Mouse (Mus musculus) cerebellum, adult 2 months (tissue): ENCODE measurements at regions not wholly inside any gene's neighbourhood (a gene's known extent, or its start where the extent isn't known, plus 50 kb on each side); places are given as distances from the start of the nearest gene placed in this dataset.

Experiments
- DNase-seq, 2 experiments: peaks; one replicate each; pipeline ENCODE4 v3.0.0; 2021
- H3K27ac ChIP-seq: fragments of 200-500 bp; 2 replicates; pipeline ENCODE4 v1.5.1; 2012; ENCODE audit warnings: low read length, control low read depth, inconsistent platforms; ENCODE audit not compliant: insufficient read depth
- H3K27me3 ChIP-seq: fragments of 200-500 bp; 2 replicates; pipeline ENCODE4 v1.6.1; 2012; ENCODE audit warnings: inconsistent platforms, mild to moderate bottlenecking, low read length, moderate library complexity; ENCODE audit not compliant: control insufficient read depth, insufficient read depth
- H3K4me1 ChIP-seq: fragments of 200-500 bp; 2 replicates; pipeline ENCODE4 v1.6.1; 2011; ENCODE audit warnings: low read length; ENCODE audit not compliant: control insufficient read depth, insufficient read depth
- H3K4me3 ChIP-seq: fragments of 200-500 bp; replicated peaks from 2 replicates; pipeline ENCODE3; 2011; ENCODE audit warnings: mild to moderate bottlenecking, low read depth, low read length, control low read depth; ENCODE audit not compliant: insufficient read depth
- CTCF ChIP-seq: fragments of 200-500 bp; IDR thresholded peaks from 2 replicates; pipeline ENCODE4 v1.5.1; 2011; ENCODE audit warnings: low read depth, mild to moderate bottlenecking, control low read depth, low read length, moderate library complexity, borderline replicate concordance; ENCODE audit not compliant: insufficient read depth
- POLR2A ChIP-seq: fragments of 200-500 bp; IDR thresholded peaks from 2 replicates; pipeline ENCODE4 v1.6.1; 2011; ENCODE audit warnings: low read length, control low read depth, borderline replicate concordance; ENCODE audit not compliant: insufficient read depth
- WGBS: fragments of 180-500 bp; shearing (Covaris S2); methylation state at CpG from one replicate; pipeline ENCODE4 v1.1.7; 2018; 5-methylcytosine and 5-hydroxymethylcytosine counted together

- no peak for TF ChIP-seq CTCF
- TF ChIP-seq POLR2A: no peak
- Histone ChIP-seq H3K27me3 (no peaks in the 10 kb centered on the region), H3K4me3 (no peak overlapping the region), H3K27ac (no peak overlapping the region), H3K4me1 (no peaks in the 10 kb centered on the region)
- WGBS: 96% methylated on average over 3 of the region's 3 CpGs
- no peak for DNase-seq
Measured at GRCm38 (mm10) chr7:145050729-145051128, 111.0 kb upstream of the Ccnd1 start.

GRCm38 (mm10) chr7:145048481-145048877 is 108.8 kb upstream of the Ccnd1 start:
- 89% methylated on average over 5 of the region's 5 CpGs for WGBS
- no peak for TF ChIP-seq POLR2A
- TF ChIP-seq CTCF: no peak
- Histone ChIP-seq H3K27ac (no peak overlapping the region), H3K4me1 (0 out of 2 replicates have a peak, but pooled peaks cover 6% of the 10 kb centered on the region), H3K27me3 (no peaks in the 10 kb centered on the region), H3K4me3 (no peak overlapping the region)
- no peak for DNase-seq

- Histone ChIP-seq H3K27ac (no peak overlapping the region), H3K27me3 (no peaks in the 10 kb centered on the region), H3K4me3 (no peak overlapping the region), H3K4me1 (0 out of 2 replicates have a peak, but pooled peaks cover 6% of the 10 kb centered on the region)
- TF ChIP-seq CTCF: no peak
- no peak for TF ChIP-seq POLR2A
- no peak for DNase-seq
- 84% methylated on average over 7 of the region's 7 CpGs for WGBS
Measured at GRCm38 (mm10) chr7:145047771-145048480, 108.2 kb upstream of the Ccnd1 start.

- no peak for TF ChIP-seq POLR2A
- TF ChIP-seq CTCF: no peak
- no peak overlapping the region for H3K27ac ChIP-seq
- WGBS: 28% methylated on average over 1 of the region's 1 CpGs
- peak; percentile 11 to 24 for DNase-seq
- H3K4me3 ChIP-seq: no peak overlapping the region
- H3K27me3 ChIP-seq: no peaks in the 10 kb centered on the region
- H3K4me1 ChIP-seq: 0 out of 2 replicates have a peak, but pooled peaks cover 6% of the 10 kb centered on the region
Measured at GRCm38 (mm10) chr7:145045230-145045629, 105.5 kb upstream of the Ccnd1 start.

GRCm38 (mm10) chr7:145043455-145044149 is 103.9 kb upstream of the Ccnd1 start:
- Histone ChIP-seq H3K27me3 (no peaks in the 10 kb centered on the region), H3K4me1 (0 out of 2 replicates have a peak, but pooled peaks cover 6% of the 10 kb centered on the region), H3K27ac (no peak overlapping the region), H3K4me3 (no peak overlapping the region)
- no peak for DNase-seq
- WGBS: 80% methylated on average over 7 of the region's 7 CpGs
- TF ChIP-seq CTCF: no peak

GRCm38 (mm10) chr7:145040871-145041270 is 101.1 kb upstream of the Ccnd1 start:
- no peak overlapping the region for H3K27ac ChIP-seq
- WGBS: 85% methylated on average over 8 of the region's 8 CpGs
- H3K27me3 ChIP-seq: no peaks in the 10 kb centered on the region
- 0 out of 2 replicates have a peak, but pooled peaks cover 6% of the 10 kb centered on the region for H3K4me1 ChIP-seq
- no peak for TF ChIP-seq CTCF
- no peak for TF ChIP-seq POLR2A
- no peak overlapping the region for H3K4me3 ChIP-seq
- DNase-seq: no peak

GRCm38 (mm10) chr7:145034385-145034784 is 94.7 kb upstream of the Ccnd1 start:
- WGBS: 53% methylated on average over 1 of the region's 1 CpGs
- H3K27ac ChIP-seq: no peak overlapping the region
- no peak for DNase-seq
- no peaks in the 10 kb centered on the region for H3K27me3 ChIP-seq
- H3K4me1 ChIP-seq: no peaks in the 10 kb centered on the region
- no peak for TF ChIP-seq POLR2A
- no peak for TF ChIP-seq CTCF
- H3K4me3 ChIP-seq: no peak overlapping the region

GRCm38 (mm10) chr7:145031275-145031674 is 91.5 kb upstream of the Ccnd1 start:
- Histone ChIP-seq H3K4me1 (no peaks in the 10 kb centered on the region; the same call in 1 of the 2 replicates), H3K4me3 (peak overlapping the region; percentile 37), H3K27me3 (no peaks in the 10 kb centered on the region), H3K27ac (no peak overlapping the region)
- 31% methylated on average over 7 of the region's 7 CpGs for WGBS
- DNase-seq: no peak
- TF ChIP-seq POLR2A (no peak), CTCF (no peak)
